Mouse (Mus musculus) ES-Bruce4 (cell line): ENCODE measurements at regions not wholly inside any gene's neighbourhood (a gene's known extent, or its start where the extent isn't known, plus 50 kb on each side); places are given as distances from the start of the nearest gene placed in this dataset.

Experiments
- CTCF ChIP-seq: IDR thresholded peaks from one replicate; pipeline ENCODE4 v1.8.1; 2011; ENCODE audit warnings: low read depth, low read length
- EP300 ChIP-seq: IDR thresholded peaks from 2 replicates; pipeline ENCODE4 v1.6.1; 2011; ENCODE audit warnings: low read depth, low read length; ENCODE audit not compliant: insufficient read depth
- POLR2A ChIP-seq: IDR thresholded peaks from one replicate; pipeline ENCODE4 v1.8.1; 2011; ENCODE audit warnings: low read length; ENCODE audit not compliant: insufficient read depth

DNA sequence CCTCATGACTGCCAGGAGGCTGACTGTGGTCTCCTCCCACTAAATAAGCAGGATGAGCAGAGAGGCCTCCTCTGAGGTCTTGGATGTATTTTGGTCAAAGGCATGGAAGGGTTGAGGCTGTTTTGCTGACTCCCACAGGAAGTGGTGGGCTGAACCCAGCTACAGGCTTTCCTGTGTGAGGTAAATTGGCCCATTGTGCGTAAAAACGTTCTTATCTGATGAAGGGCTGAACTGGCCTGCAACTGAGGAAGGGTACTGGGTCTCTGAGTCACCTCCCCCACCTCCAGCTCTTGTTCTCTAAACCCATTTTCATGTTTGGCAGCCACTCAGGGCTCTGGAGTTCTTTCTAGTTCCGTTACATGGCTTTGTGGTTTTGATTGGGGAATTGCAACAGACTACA lies 138.7 kb downstream of the Cog6 start:
- TF ChIP-seq CTCF (no peak), POLR2A (no peak), EP300 (no peak)
